Mouse (Mus musculus): ENCODE results near the gene 1700080O16Rik.

Gene 1700080O16Rik

GRCm38 (mm10) chrX:51972672-51973071 is at the start of gene 1700080O16Rik:
Gene 1700080O16Rik, minus strand, starts transcription at chrX:51972772.
- in situ Hi-C loops (cut with MboI; ENCODE audit: low pct_unique_long_range_greater_than_20kb in 1 of 2, low sequenced_read_pairs in 2 of 2, unreplicated experiment in 1 of 2): no loop called here

- in situ Hi-C loops (cut with MboI; ENCODE audit: low pct_unique_long_range_greater_than_20kb in 1 of 2, low sequenced_read_pairs in 2 of 2, unreplicated experiment in 1 of 2): no loop called here
These were observed 45.1 kb upstream of the 1700080O16Rik start for GRCm38 (mm10) chrX:52017660-52018059.

GRCm38 (mm10) chrX:52000072-52000471 is 27.5 kb upstream of the 1700080O16Rik start:
- in situ Hi-C loops (cut with MboI; ENCODE audit: low pct_unique_long_range_greater_than_20kb in 1 of 2, low sequenced_read_pairs in 2 of 2, unreplicated experiment in 1 of 2): no loop called here

DNA sequence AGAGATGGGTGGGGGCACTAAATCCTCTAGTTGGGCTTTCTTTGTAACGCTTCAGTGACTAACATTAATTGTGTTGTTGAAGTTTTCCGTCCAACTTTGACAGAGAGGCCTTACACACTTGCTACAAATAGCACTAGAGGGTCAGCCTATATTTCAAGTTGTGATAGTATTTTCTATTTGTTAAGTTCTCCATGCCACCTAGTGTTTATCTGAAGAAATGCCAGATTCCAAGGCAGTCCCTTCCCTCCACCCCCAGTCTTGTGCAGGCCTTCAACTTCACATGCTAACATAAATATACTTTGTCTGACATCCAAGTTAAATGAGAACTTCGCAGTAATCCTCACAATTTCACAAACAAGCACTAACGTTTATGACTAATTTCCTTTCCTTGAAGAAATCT is 26.9 kb upstream of the 1700080O16Rik start:
- in situ Hi-C loops (cut with MboI; ENCODE audit: low pct_unique_long_range_greater_than_20kb in 1 of 2, low sequenced_read_pairs in 2 of 2, unreplicated experiment in 1 of 2): no loop called here

- in situ Hi-C loops (cut with MboI; ENCODE audit: low pct_unique_long_range_greater_than_20kb in 1 of 2, low sequenced_read_pairs in 2 of 2, unreplicated experiment in 1 of 2): no loop called here
These were observed 3.8 kb upstream of the 1700080O16Rik start for GRCm38 (mm10) chrX:51976361-51976760.

GRCm38 (mm10) chrX:51974618-51975017 is 2.0 kb upstream of the 1700080O16Rik start:
- in situ Hi-C loops (cut with MboI; ENCODE audit: low pct_unique_long_range_greater_than_20kb in 1 of 2, low sequenced_read_pairs in 2 of 2, unreplicated experiment in 1 of 2): no loop called here

DNA sequence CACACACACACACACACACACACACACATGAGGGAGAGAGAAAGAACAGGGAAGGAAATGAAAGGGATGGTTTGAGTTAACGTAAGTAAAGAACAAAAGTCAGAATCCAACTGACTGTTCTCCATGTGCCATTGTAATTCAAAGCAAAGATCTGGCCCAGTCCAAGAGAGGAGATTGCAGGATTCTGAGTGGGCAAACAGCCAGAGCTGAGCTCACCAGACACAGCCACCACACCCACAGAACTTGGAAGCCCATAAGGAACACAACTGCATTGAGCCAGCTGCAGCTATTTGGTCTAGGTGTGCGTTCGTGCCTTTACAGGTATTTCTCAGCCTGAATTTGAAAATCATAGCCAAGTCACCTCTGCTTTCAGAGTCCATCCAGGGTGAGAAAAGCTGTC is 24.5 kb downstream of the 1700080O16Rik start:
- in situ Hi-C loops (cut with MboI; ENCODE audit: low pct_unique_long_range_greater_than_20kb in 1 of 2, low sequenced_read_pairs in 2 of 2, unreplicated experiment in 1 of 2): no loop called here

DNA sequence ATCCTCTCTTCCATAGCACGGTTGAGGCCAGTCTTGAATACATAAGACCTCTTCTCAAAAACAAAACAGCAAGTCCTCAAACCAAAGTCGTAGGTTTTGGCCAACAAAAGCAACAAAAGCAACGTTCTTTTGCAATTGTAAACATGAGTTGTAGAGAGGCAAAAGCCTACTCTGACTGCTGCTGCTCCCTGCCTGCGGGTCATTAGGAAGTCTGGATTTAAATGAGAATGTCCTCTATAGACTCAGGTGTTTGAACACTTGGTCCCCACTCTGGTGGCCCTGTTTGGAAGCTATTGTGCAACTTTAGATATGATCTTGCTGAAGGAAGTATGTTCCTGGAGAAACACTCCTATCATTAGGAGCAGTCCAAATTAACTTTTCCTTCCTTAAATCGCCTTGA is 34.5 kb downstream of the 1700080O16Rik start:
- in situ Hi-C loops (cut with MboI; ENCODE audit: low pct_unique_long_range_greater_than_20kb in 1 of 2, low sequenced_read_pairs in 2 of 2, unreplicated experiment in 1 of 2): no loop called here

- in situ Hi-C loops (cut with MboI; ENCODE audit: low pct_unique_long_range_greater_than_20kb in 1 of 2, low sequenced_read_pairs in 2 of 2, unreplicated experiment in 1 of 2): no loop called here
These were observed 53.5 kb downstream of the 1700080O16Rik start for GRCm38 (mm10) chrX:51919091-51919490.
